Mouse (Mus musculus) CH12.LX (cell line): ENCODE measurements at regions not wholly inside any gene's neighbourhood (a gene's known extent, or its start where the extent isn't known, plus 50 kb on each side); places are given as distances from the start of the nearest gene placed in this dataset.

Source experiments
- MEF2A ChIP-seq: IDR thresholded peaks from 2 replicates; pipeline ENCODE4 v1.6.1; 2014; ENCODE audit warnings: low read depth, mild to moderate bottlenecking, inconsistent platforms, low read length, improper control_type of control experiment, borderline replicate concordance
- POLR2A ChIP-seq: IDR thresholded peaks from 2 replicates; pipeline ENCODE4 v1.6.1; 2011; ENCODE audit warnings: low read depth, mild to moderate bottlenecking, improper control_type of control experiment, low read length
- ZC3H11A ChIP-seq: IDR thresholded peaks from 2 replicates; pipeline ENCODE4 v1.6.1; 2012; ENCODE audit warnings: low read depth, mild to moderate bottlenecking, inconsistent platforms, low read length, improper control_type of control experiment

DNA sequence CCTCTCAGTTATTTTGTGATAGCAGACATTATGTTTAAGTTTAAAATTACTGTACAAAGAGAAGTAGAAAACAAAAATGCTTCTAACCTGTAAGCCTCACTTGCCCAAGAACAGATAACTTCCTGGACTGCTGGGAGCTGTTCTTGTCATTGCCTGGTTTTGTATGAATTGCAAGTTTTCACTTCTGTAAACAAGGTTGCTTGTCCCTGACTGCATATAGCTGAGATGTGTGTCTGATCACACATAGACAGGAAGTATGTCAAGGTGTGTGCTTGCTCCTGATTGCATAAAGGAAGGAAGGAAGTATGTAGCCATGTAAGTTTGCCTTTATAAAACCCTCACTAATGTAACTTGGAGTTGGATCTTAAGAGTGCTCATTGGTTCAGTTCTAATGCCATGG lies 118.5 kb upstream of the Xrcc4 start:
- TF ChIP-seq POLR2A (no peak), ZC3H11A (no peak), MEF2A (no peak)
